Mouse (Mus musculus) MEL (cell line): Measurements from ENCODE around the gene Apbb1. TPM values are rescaled to one million over a fixed set of nuclear protein-coding genes. Genes with fewer than 3 reads are reported as not detected.

Experiments used
- DNase-seq: peaks from one replicate; pipeline ENCODE4 v3.0.0; 2011; ENCODE audit warnings: low read depth, low spot score
- H3K27ac ChIP-seq: 2 replicates; pipeline ENCODE4 v1.5.1; 2012; ENCODE audit warnings: low read depth, mild to moderate bottlenecking, control low read depth, low read length, moderate library complexity; ENCODE audit not compliant: control insufficient read depth
- H3K27me3 ChIP-seq, 2 experiments: fragments of 150-350 bp in 1 of 2; sonication (generic) in 1 of 2; 2 replicates each; pipeline ENCODE4 v1.6.1; 2012; ENCODE audit warnings: low read length in 2 of 2, mild to moderate bottlenecking in 2 of 2, improper control_type of control experiment in 1 of 2, moderate library complexity in 1 of 2; ENCODE audit not compliant: insufficient read depth in 2 of 2, control insufficient read depth in 1 of 2
- H3K36me3 ChIP-seq, 2 experiments: 2 replicates each; pipeline ENCODE4 v1.6.1; 2012 to 2014; ENCODE audit warnings: low read length in 2 of 2, improper control_type of control experiment in 1 of 2, inconsistent platforms in 1 of 2, mild to moderate bottlenecking in 1 of 2; ENCODE audit not compliant: insufficient read depth in 2 of 2, control insufficient read depth in 1 of 2
- H3K4me1 ChIP-seq, 2 experiments: fragments of 150-350 bp in 1 of 2; sonication (generic) in 1 of 2; 2 replicates each; pipeline ENCODE4 v1.6.1; 2012; ENCODE audit warnings: low read length in 2 of 2, improper control_type of control experiment in 1 of 2, mild to moderate bottlenecking in 1 of 2; ENCODE audit not compliant: insufficient read depth in 2 of 2, control insufficient read depth in 1 of 2
- H3K4me3 ChIP-seq, 2 experiments: fragments of 150-350 bp in 1 of 2; sonication (generic) in 1 of 2; 2 replicates each; pipeline ENCODE4 v1.5.1; 2012; ENCODE audit warnings: low read depth in 2 of 2, low read length in 2 of 2, mild to moderate bottlenecking in 2 of 2, moderate library complexity in 2 of 2, control low read depth in 1 of 2, improper control_type of control experiment in 1 of 2; ENCODE audit not compliant: control insufficient read depth in 1 of 2, insufficient read depth in 1 of 2
- H3K79me2 ChIP-seq: 2 replicates; pipeline ENCODE4 v1.6.1; 2012; ENCODE audit warnings: mild to moderate bottlenecking, low read length, moderate library complexity; ENCODE audit not compliant: control insufficient read depth, poor library complexity, insufficient read depth
- H3K9ac ChIP-seq: 2 replicates; pipeline ENCODE4 v1.6.1; 2012; ENCODE audit warnings: low read depth, mild to moderate bottlenecking, control low read depth, low read length, moderate library complexity; ENCODE audit not compliant: control insufficient read depth, poor library complexity, severe bottlenecking
- H3K9me3 ChIP-seq: fragments of 150-350 bp; sonication (generic); replicated peaks from 2 replicates; pipeline ENCODE4 v1.6.1; 2012; ENCODE audit warnings: mild to moderate bottlenecking, low read length, improper control_type of control experiment, moderate library complexity; ENCODE audit not compliant: insufficient read depth
- BHLHE40 ChIP-seq: IDR thresholded peaks from 2 replicates; pipeline ENCODE4 v1.6.1; 2012; ENCODE audit warnings: low read depth, mild to moderate bottlenecking, inconsistent platforms, low read length, improper control_type of control experiment, borderline replicate concordance
- CTCF ChIP-seq, 3 experiments: IDR thresholded peaks in 2 of 3; conservative IDR thresholded peaks in 1 of 3; 2 replicates each; pipeline ENCODE4 v1.5.1; 2011 to 2012; ENCODE audit warnings: low read length in 3 of 3, low read depth in 2 of 3, mild to moderate bottlenecking in 2 of 3, improper control_type of control experiment in 1 of 3, inconsistent platforms in 1 of 3, mixed read lengths in 1 of 3, moderate library complexity in 1 of 3; ENCODE audit not compliant: control insufficient read depth in 1 of 3, insufficient read depth in 1 of 3, poor library complexity in 1 of 3, severe bottlenecking in 1 of 3
- ELF1 ChIP-seq: IDR thresholded peaks from 2 replicates; pipeline ENCODE4 v1.6.1; 2014; ENCODE audit warnings: low read depth, mild to moderate bottlenecking, inconsistent platforms, low read length, improper control_type of control experiment, moderate library complexity
- EP300 ChIP-seq, 2 experiments: IDR thresholded peaks; 2 replicates each; pipeline ENCODE4 v1.6.1; 2011; ENCODE audit warnings: improper control_type of control experiment in 2 of 2, low read length in 2 of 2, low read depth in 1 of 2, mild to moderate bottlenecking in 1 of 2
- GATA1 ChIP-seq: IDR thresholded peaks from 2 replicates; pipeline ENCODE4 v1.6.1; 2011; ENCODE audit warnings: low read depth, low read length, improper control_type of control experiment
- MAFK ChIP-seq: IDR thresholded peaks from 2 replicates; pipeline ENCODE4 v1.6.1; 2011; ENCODE audit warnings: low read depth, mild to moderate bottlenecking, low read length, improper control_type of control experiment, borderline replicate concordance
- MAX ChIP-seq: IDR thresholded peaks from 2 replicates; pipeline ENCODE4 v1.6.1; 2011; ENCODE audit warnings: low read length, improper control_type of control experiment
- MEF2A ChIP-seq: IDR thresholded peaks from 2 replicates; pipeline ENCODE4 v1.6.1; 2014; ENCODE audit warnings: low read depth, mild to moderate bottlenecking, inconsistent platforms, low read length, improper control_type of control experiment; ENCODE audit not compliant: poor library complexity, insufficient replicate concordance, severe bottlenecking; ENCODE audit errors: extremely low read depth
- MYC ChIP-seq: IDR thresholded peaks from 2 replicates; pipeline ENCODE4 v1.6.1; 2011; ENCODE audit warnings: low read depth, mild to moderate bottlenecking, low read length, improper control_type of control experiment, moderate library complexity
- POLR2AphosphoS2 ChIP-seq: IDR thresholded peaks from 2 replicates; pipeline ENCODE4 v1.6.1; 2011; ENCODE audit warnings: low read length, improper control_type of control experiment
- POLR2AphosphoS5 ChIP-seq: IDR thresholded peaks from 2 replicates; pipeline ENCODE4 v1.6.1; 2012; ENCODE audit warnings: low read depth, borderline replicate concordance, mild to moderate bottlenecking, inconsistent platforms, low read length, moderate library complexity, mixed read lengths
- RAD21 ChIP-seq: IDR thresholded peaks from 2 replicates; pipeline ENCODE4 v1.6.1; 2011; ENCODE audit warnings: mild to moderate bottlenecking, low read depth, low read length, improper control_type of control experiment
- SMC3 ChIP-seq: IDR thresholded peaks from 2 replicates; pipeline ENCODE4 v1.6.1; 2011; ENCODE audit warnings: low read depth, low read length, improper control_type of control experiment
- TAL1 ChIP-seq: IDR thresholded peaks from 2 replicates; pipeline ENCODE4 v1.6.1; 2012; ENCODE audit warnings: mild to moderate bottlenecking, inconsistent platforms, low read length, moderate library complexity, mixed read lengths
- TBP ChIP-seq: IDR thresholded peaks from 2 replicates; pipeline ENCODE4 v1.8.0; 2011; ENCODE audit warnings: low read depth, low read length, improper control_type of control experiment
- TCF12 ChIP-seq: IDR thresholded peaks from 2 replicates; pipeline ENCODE4 v1.6.1; 2014; ENCODE audit warnings: low read depth, mild to moderate bottlenecking, inconsistent platforms, low read length, improper control_type of control experiment, moderate library complexity
- ZC3H11A ChIP-seq: IDR thresholded peaks from 2 replicates; pipeline ENCODE4 v1.6.1; 2012; ENCODE audit warnings: low read depth, mild to moderate bottlenecking, inconsistent platforms, low read length, improper control_type of control experiment
- ZKSCAN1 ChIP-seq: IDR thresholded peaks from 2 replicates; pipeline ENCODE4 v1.6.1; 2012; ENCODE audit warnings: low read depth, mild to moderate bottlenecking, inconsistent platforms, low read length, improper control_type of control experiment, moderate library complexity
- ZNF384 ChIP-seq: IDR thresholded peaks from 2 replicates; pipeline ENCODE4 v1.6.1; 2012; ENCODE audit warnings: low read depth, mild to moderate bottlenecking, inconsistent platforms, low read length, improper control_type of control experiment
- polyA plus RNA-seq, 2 experiments: library from polyadenylated mRNA; stranded (reverse) in 1 of 2; unstranded in 1 of 2; fragments of >175 nt in 1 of 2; fragments of >200 nt in 1 of 2; gene quantifications; 2 replicates each; pipeline versions ENCODE4 v1.2.1 to v1.2.4; 2012; ENCODE audit warnings: low replicate concordance in 2 of 2, low read depth in 1 of 2; ENCODE audit not compliant: insufficient read length in 2 of 2, insufficient read depth in 1 of 2, missing spikeins in 1 of 2
- total RNA-seq: library from RNA; depleted of rRNA; stranded (reverse); fragments of 300-350 nt; gene quantifications from 2 replicates; pipeline ENCODE4 v1.2.3, GENCODE M21; 2012

The Apbb1 gene
- total and polyA plus RNA-seq, 3 experiments: 0.13 TPM; not detected in 2

GRCm38 (mm10) chr7:105515178-105515577 is 66.3 kb downstream of the Apbb1 start:
- no peaks in the 10 kb centered on the region for H3K4me1 ChIP-seq
- H3K79me2 ChIP-seq: no peaks in the 10 kb centered on the region
- peak; percentile 44 for DNase-seq
- TF ChIP-seq ZKSCAN1 (no peak), TCF12 (no peak), ZNF384 (no peak), SMC3 (peak; percentile 72), CTCF (IDR thresholded peaks at IDR 0.05 in 2 of 3, conservative IDR thresholded peaks at IDR 0.05 in 1 of 3; ENCODE audit: control insufficient read depth in 1 of 3, insufficient read depth in 1 of 3, low read depth in 2 of 3, low read length in 3 of 3, poor library complexity in 1 of 3, severe bottlenecking in 1 of 3) (peak; percentile 78 to 92 (median 88)), MAFK (no peak), RAD21 (peak; percentile 80), MEF2A (no peak), ZC3H11A (peak; percentile 62; the same call in 1 of the 2 replicates), GATA1 (no peak)
- no peaks in the 10 kb centered on the region for H3K9me3 ChIP-seq
- H3K36me3 ChIP-seq: no peaks in the 10 kb centered on the region
- H3K27ac ChIP-seq: no peak overlapping the region
- H3K9ac ChIP-seq: no peak overlapping the region
- peaks cover 0 to 4% of the 10 kb centered on the region in 2 experiments; a peak in 2 of 4 replicates for H3K27me3 ChIP-seq
- H3K4me3 ChIP-seq: no peak overlapping the region

- TF ChIP-seq TBP (no peak), ZNF384 (no peak), BHLHE40 (no peak), TAL1 (no peak), MYC (no peak), ELF1 (no peak), TCF12 (no peak), EP300 (IDR thresholded peaks at IDR 0.05; ENCODE audit: low read depth in 1 of 2, low read length in 2 of 2) (no peak), MAX (no peak), POLR2AphosphoS5 (no peak), RAD21 (no peak), POLR2AphosphoS2 (no peak)
- no peak for DNase-seq
- H3K27me3 ChIP-seq: peaks cover 0 to 4% of the 10 kb centered on the region in 2 experiments; a peak in 1 of 4 replicates
- H3K4me1 ChIP-seq: no peaks in the 10 kb centered on the region
- no peak overlapping the region for H3K4me3 ChIP-seq
- no peaks in the 10 kb centered on the region for H3K9me3 ChIP-seq
- H3K36me3 ChIP-seq: no peaks in the 10 kb centered on the region
- no peak overlapping the region for H3K9ac ChIP-seq
- no peak overlapping the region for H3K27ac ChIP-seq
- no peaks in the 10 kb centered on the region for H3K79me2 ChIP-seq
These were observed 66.9 kb downstream of the Apbb1 start for GRCm38 (mm10) chr7:105514561-105514960.
